Mouse (Mus musculus) forebrain, embryonic 14.5 days (tissue): ENCODE measurements around the gene Vmn1r220. TPM values are rescaled to one million over a fixed set of nuclear protein-coding genes. Genes with fewer than 3 reads are reported as not detected.

Experiments
- ATAC-seq: fragments of 200-750 bp; cut with Nextera tagmentation; 2 replicates; pipeline ENCODE4 v1.8.0; 2017; ENCODE audit warnings: mild to moderate bottlenecking, moderate library complexity
- DNase-seq: peaks from one replicate; pipeline ENCODE4 v3.0.0-alpha.2; 2015; ENCODE audit warnings: low spot score
- H3K27ac ChIP-seq: fragments of 300-500 bp; sonication (generic); 2 replicates; pipeline ENCODE4 v1.5.1; 2014; ENCODE audit warnings: low read depth, mild to moderate bottlenecking, control low read depth, low read length, moderate library complexity
- H3K27me3 ChIP-seq: fragments of 300-500 bp; sonication (generic); replicated peaks from 2 replicates; pipeline ENCODE4 v1.6.1; 2014; ENCODE audit warnings: low read length, control low read depth, mixed read lengths; ENCODE audit not compliant: control insufficient read depth, insufficient read depth
- H3K36me3 ChIP-seq: fragments of 300-500 bp; sonication (generic); 2 replicates; pipeline ENCODE4 v1.6.1; 2014; ENCODE audit warnings: low read length, control low read depth; ENCODE audit not compliant: control insufficient read depth, insufficient read depth
- H3K4me1 ChIP-seq: fragments of 300-500 bp; sonication (generic); 2 replicates; pipeline ENCODE4 v1.6.1; 2014; ENCODE audit warnings: antibody characterized with exemption, low read length, control low read depth; ENCODE audit not compliant: control insufficient read depth, insufficient read depth
- H3K4me2 ChIP-seq: fragments of 300-500 bp; sonication (generic); 2 replicates; pipeline ENCODE4 v1.6.1; 2014; ENCODE audit warnings: mild to moderate bottlenecking, control low read depth, low read length
- H3K4me3 ChIP-seq: fragments of 300-500 bp; sonication (generic); 2 replicates; pipeline ENCODE4 v1.5.1; 2014; ENCODE audit warnings: low read depth, low read length, control low read depth
- H3K9ac ChIP-seq: fragments of 300-500 bp; sonication (generic); 2 replicates; pipeline ENCODE4 v1.6.1; 2014; ENCODE audit warnings: mild to moderate bottlenecking, low read length, control low read depth, moderate library complexity
- H3K9me3 ChIP-seq: fragments of 300-500 bp; sonication (generic); replicated peaks from 2 replicates; pipeline ENCODE4 v1.6.1; 2016; ENCODE audit warnings: low read length, control low read depth, mixed read lengths; ENCODE audit not compliant: control insufficient read depth
- WGBS: fragments of 180-500 bp; shearing (Covaris S2); extraction: QIAGEN DNeasy Blood & Tissue Kit; methylation state at CpG from one replicate; pipeline ENCODE4 v1.1.7; 2014; 5-methylcytosine and 5-hydroxymethylcytosine counted together
- polyA plus RNA-seq: library from polyadenylated mRNA; unstranded; fragments of >200 nt; fragmentation: Nextera tagmentation; extraction: Ambion mirVana; gene quantifications from 2 replicates; pipeline ENCODE4 v1.2.1, GENCODE M21; 2014

The Vmn1r220 gene
- polyA plus RNA-seq, 1 experiment from 2014 or later: not detected

GRCm38 (mm10) chr13:23133099-23133498 lies 54.7 kb downstream of the Vmn1r220 start, which contains the start of gene Vmn1r218:
TSS of gene Vmn1r218 (plus strand) at chr13:23133155.
- Histone ChIP-seq H3K9ac (no peak within 1 kb of the TSS), H3K27me3 (no peaks in the 10 kb centered on the region), H3K4me2 (no peak within 1 kb of the TSS), H3K27ac (no peak within 1 kb of the TSS), H3K4me3 (no peak within 1 kb of the TSS), H3K4me1 (no peaks in the 10 kb centered on the region), H3K9me3 (no peaks in the 10 kb centered on the region), H3K36me3 (no peaks in the 10 kb centered on the region)
- no peak for ATAC-seq
- WGBS: 82% methylated on average over 3 of the region's 3 CpGs
- DNase-seq: no peak

Other genes starting within 250 kb of the Vmn1r220 start
- gene Vmn1r213, start 180.3 kb downstream of the Vmn1r220 start, polyA plus RNA-seq: not detected in 2 replicates
- not detected in 2 replicates for gene Vmn1r214, start 157.6 kb downstream of the Vmn1r220 start, polyA plus RNA-seq
- gene Vmn1r215, start 120.0 kb downstream of the Vmn1r220 start, polyA plus RNA-seq: not detected in 2 replicates
- gene Vmn1r217, start 69.7 kb downstream of the Vmn1r220 start, polyA plus RNA-seq: not detected in 2 replicates
- not detected in 2 replicates for gene Vmn1r218, start 54.8 kb downstream of the Vmn1r220 start, polyA plus RNA-seq
- not detected in 2 replicates for gene Vmn1r219, start 28.7 kb downstream of the Vmn1r220 start, polyA plus RNA-seq
- gene Vmn1r221, start 26.2 kb upstream of the Vmn1r220 start, polyA plus RNA-seq: not detected in 2 replicates
- not detected in 2 replicates for gene Vmn1r222, start 48.0 kb upstream of the Vmn1r220 start, polyA plus RNA-seq
- not detected in 2 replicates for gene Vmn1r223, start 59.2 kb upstream of the Vmn1r220 start, polyA plus RNA-seq
- 49.6 and 59.5 TPM in 2 replicates for gene Zfp322a, start 181.2 kb upstream of the Vmn1r220 start, polyA plus RNA-seq
- 12.9 and 13.8 TPM in 2 replicates for gene Abt1, start 235.9 kb upstream of the Vmn1r220 start, polyA plus RNA-seq